Mouse (Mus musculus): ENCODE data around the gene Cenpc1.

The Cenpc1 gene

DNA sequence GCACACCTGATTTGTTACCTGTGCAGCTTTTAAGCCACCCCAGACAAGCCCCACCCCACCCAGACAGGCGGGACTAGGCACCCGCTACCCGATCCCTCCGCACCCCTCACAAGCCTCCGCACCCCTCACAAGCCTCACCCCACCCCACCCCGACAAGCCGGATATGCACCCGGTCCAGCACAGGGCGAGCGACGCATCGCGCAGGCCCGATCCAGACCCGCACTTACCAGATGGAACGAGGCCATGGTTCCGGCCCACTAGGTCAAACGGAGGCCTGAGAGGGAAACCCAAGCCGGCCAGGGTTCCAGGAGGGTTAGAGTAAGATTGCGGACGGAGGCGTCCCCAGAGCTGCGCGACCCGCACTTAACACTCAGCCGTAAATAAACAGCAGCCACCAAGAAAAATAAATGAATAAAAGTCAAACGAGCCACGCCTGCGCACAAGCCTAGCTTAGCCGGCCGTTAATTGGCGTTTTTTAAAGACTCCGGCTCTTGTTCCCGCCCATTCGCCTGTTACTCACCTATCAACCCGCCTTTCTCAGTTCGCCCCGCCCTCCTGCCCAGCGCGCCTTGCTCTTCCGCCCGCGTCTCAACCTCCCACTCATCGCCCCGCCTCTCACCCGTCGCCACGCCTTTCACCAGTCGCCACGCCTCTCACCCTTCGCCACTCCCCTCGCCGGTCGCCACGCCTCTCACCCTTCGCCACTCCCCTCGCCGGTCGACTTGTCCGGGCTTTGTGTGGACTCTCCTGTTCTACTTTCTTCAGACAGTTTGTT lies at the start of gene Cenpc1:
Cenpc1 (minus strand) TSS at position 483 of the 775 bp plus-strand sequence.
- DNase-seq (ENCODE audit: low spot score in 2 of 2), result peak; percentile 91 to 95

DNA sequence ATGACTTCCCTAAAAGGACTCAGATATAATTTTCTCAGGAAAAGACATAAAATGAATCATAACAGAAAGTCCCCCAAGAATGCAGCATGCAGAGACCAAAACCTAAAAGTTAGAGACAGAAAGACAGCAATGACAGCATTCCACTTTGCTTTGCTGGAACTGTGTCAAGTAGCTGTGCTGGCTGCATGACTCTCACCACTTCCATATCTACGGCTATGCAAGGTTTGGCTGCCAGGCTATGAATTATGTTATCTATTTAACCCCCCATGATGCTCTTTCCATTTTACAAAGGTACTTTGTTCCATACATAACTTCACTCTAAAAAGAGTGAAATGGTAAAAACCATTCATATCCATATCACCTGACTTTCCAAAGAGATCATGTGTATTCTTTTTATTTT lies 48.6 kb upstream of the Cenpc1 start:
- no peak for DNase-seq (ENCODE audit: low spot score in 2 of 2)

DNA sequence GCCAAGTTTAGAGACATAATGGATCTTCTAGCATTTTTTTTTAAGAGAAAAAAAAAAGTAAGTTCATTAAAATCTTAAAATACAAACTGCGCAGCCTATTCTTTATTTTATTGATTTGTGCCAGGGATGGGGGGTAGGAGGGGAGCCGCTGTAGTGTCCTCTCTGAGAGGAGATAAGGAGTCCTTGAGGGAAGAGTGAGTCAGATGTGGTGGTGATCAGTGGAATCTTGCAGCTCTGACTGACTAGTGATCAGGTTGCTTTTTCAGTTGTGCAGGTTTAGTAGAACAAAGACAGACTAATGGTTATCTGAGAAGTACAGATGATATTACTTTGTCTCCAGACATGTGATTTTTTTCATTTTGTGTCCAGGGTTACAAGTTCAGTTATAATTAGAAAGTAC lies 47.7 kb upstream of the Cenpc1 start:
- DNase-seq (ENCODE audit: low spot score in 2 of 2), result no peak

DNA sequence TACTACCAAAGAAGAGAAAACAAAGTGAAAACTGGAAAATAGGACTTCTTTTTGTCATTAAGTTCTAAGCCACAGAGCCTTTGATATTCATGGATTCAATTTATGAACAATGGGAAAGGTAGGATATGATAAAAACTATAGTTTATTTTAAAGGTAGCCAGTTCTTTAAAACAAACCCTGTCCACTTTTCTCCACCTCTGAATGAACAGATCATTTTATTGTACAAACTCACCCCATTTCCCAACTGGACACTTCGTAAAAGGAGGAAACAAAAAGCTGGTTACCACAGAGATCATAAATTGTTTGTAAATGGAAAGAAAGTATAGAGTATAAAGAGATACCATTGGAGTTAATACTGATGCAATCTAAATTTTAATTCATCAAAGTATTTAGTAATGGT lies 45.7 kb upstream of the Cenpc1 start:
- no peak for DNase-seq (ENCODE audit: low spot score in 2 of 2)

DNA sequence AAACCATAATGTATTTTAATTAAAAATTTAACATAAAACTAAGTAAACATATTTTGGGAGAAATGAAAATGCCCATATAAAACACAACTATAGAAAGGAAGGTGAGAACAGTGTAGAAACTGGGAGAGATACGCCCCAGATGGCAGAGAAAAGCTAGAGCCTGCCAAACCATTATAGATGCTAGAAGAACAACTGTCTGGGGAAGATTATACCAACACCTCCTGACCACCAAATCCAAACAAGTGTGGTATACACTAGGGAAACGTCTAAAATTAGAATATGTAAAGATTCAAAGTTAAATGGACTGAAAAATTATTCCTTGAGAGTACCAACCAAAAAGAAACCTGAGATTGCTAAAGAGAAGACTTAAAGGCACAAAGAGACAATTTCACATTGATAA lies 41.2 kb upstream of the Cenpc1 start:
- DNase-seq (ENCODE audit: low spot score in 2 of 2), result no peak

DNA sequence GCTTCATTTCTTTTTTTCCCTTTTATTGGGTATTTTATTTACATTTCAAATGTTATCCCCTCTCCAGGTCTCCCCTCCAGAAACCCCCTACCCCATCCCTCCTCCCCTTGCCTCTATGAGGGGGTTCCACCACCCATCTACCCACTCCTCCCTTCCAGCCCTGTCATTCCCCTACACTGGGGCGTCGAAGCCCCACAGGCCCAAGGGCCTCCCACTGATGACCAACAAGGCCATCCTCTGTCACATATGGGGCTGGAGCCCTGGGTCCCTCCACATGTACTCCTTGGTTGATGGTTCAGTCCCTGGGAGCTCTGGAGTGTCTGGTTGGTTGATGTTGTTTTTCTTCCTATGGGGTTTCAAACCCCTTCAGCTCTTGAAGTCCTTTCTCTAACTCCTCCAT lies 36.8 kb upstream of the Cenpc1 start:
- DNase-seq (ENCODE audit: low spot score in 2 of 2), result no peak

DNA sequence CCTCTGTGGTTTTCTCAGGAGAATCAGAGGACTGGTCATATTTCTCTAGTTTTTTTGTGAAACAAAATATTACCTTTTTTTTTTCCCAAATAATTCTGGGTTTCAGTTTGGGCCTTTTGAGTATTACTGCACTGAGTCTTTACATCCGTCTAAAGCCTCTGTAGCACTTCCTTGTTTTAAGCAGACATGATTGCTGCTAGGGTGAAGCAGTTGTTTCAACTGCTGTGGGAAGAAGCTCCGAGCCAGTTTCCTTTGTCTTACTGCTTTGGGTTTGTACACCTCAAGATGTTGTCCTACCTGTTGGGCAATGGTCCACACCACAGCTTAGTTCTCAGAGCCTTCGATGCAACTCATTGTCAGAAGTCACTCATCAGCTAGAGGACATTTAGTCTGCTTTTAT lies 35.2 kb upstream of the Cenpc1 start:
- no peak for DNase-seq (ENCODE audit: low spot score in 2 of 2)

DNA sequence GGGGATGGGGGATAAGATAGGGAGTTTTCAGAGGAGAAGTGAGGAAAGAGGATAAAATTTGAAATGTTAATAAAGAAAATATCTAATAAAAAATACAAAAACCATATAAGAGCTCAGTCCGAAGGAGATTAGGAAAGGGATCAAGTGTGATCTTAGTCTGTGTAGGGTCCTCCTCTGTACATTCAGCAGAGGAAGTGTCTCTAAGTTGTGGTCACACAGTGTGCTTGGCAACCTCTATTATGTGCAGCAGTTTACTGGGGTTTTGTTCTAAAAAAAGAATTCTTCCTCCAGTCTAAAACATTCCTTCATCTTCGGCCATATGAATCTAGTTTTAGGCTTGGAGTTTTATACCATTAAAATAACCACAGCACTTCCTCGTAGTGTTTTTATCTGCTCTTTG lies 33.6 kb upstream of the Cenpc1 start:
- no peak for DNase-seq (ENCODE audit: low spot score in 2 of 2)

DNA sequence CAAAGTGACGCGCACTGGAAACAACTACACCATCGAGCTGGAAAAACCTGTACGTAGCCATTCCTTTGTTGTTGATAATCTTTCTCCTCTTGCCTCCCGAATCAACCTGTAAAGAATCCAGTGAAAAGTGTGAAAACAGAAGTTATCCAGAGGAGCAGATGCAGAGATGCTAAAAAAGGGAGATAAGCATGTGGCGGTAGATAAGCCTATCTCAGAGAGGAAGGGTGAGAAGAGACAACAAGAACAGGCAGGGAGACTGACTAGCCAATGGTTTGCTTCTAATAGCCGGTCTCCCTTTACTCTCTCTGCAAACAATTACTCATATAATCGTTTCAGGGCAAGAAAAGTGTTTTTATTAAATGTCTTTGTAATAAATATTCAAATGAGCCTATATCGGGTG lies 29.4 kb upstream of the Cenpc1 start:
- no peak for DNase-seq (ENCODE audit: low spot score in 2 of 2)

DNA sequence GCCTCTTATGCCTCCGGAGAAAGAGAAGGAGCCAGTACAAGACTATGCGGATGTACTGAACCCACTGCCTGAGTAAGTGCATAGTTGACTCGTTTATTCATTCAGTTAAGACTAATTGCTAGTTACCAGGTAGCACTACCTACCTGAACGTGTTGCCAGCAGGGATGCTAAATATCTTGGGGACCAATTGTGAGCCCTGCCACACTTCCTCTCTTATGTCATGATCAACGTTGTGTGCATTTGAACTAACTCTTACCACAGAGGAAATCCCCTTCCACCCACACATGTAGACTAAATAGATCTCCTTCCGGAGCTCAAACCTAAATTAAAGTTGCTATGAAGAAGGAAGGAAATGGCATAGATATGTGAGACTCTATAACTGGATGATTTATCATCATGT lies 21.4 kb upstream of the Cenpc1 start:
- no peak for DNase-seq (ENCODE audit: low spot score in 2 of 2)

DNA sequence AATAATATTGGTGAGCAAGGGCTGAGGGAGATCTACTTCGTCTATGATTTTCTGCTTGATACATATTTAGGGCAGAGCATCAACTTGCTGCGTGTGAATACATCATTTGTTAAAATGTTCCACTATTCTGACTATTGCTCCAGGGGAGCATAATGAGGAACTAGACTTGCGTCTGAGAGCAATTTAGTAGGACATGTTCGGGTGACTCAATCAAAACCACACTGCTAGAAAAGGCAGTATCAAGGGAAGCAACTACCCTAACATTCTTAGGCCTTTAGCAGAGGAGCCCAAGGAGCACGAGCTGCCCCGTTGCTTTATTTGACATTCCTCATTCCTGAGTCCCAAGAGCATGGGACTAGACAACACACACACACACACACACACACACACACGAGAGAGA lies 19.6 kb upstream of the Cenpc1 start:
- no peak for DNase-seq (ENCODE audit: low spot score in 2 of 2)

DNA sequence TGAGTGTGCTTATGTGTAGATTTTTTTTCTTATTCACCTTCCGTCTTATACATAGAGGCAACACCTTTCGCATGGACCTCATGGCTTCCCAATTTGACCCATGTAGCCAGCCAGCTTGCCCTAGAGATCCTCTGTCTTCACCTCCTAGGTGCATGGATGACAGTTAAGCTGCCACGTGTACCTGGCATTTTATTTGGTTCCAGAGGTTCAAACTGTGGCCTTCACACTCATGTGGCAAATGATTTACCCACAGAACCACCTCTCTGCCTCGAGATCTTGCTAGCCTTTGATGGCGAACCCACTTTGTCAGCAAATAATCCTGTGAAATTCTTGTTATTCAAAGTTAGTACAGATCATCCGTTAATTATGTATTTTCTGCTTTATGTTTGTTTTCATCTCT lies 18.6 kb upstream of the Cenpc1 start:
- no peak for DNase-seq (ENCODE audit: low spot score in 2 of 2)

DNA sequence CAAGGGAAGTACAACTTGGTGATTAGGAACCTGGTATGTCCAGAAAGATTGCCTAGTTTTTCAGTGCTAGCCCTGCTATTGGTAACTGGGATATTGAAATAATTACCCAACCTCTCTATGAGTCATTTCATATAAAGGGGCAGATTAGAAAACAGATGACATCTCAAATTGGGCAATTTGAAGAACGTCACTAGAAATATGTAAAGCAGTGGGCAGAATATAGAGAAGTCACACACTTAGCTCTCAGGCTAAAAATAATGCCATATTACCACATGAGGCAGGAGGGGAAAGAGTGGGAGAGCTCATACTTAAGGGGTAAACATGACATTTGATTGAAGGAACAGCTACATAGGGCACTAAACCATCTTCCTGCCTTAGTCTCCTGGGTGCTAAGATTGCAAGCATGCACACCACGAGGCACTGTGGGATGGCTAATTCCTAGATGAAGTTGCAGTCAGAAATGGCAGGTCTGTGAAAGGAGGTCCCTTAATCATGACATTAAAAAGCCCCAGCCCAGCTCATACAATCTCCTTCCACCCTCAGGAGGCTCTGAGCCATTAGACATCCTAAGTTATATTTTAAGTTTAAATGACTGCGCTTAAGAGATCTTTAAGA lies 13.4 kb upstream of the Cenpc1 start:
- DNase-seq (ENCODE audit: low spot score in 2 of 2), result no peak

DNA sequence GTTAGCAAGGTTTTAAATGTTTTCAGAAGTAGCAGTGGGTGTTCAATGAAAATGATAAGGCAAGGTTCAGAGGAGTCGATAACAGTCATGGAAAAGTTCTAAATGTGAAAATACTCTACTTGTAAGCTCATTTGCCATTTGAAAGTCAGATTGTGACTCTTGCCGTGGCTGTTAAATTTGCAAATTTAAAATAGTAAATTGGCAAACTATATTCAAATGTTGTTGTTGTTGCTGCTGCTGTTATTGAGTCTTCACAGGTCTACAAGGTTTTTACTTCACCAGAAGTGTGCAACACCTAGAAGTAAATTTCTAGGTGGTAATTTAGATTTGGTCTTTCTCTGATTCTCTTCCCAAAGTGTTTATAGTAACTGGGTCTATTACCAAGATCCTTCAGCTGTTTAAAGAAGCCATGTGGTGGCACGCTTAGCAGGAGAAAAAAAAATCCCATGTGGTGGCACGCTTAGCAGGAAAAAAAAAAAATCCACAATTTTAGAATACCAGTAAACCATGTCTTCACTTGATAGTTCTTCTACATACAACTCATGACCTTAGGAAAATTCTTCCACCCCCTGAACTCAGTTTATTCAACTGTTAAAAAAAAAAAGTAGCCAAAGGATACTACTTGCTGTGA lies 7.5 kb upstream of the Cenpc1 start:
- no peak for DNase-seq (ENCODE audit: low spot score in 2 of 2)

DNA sequence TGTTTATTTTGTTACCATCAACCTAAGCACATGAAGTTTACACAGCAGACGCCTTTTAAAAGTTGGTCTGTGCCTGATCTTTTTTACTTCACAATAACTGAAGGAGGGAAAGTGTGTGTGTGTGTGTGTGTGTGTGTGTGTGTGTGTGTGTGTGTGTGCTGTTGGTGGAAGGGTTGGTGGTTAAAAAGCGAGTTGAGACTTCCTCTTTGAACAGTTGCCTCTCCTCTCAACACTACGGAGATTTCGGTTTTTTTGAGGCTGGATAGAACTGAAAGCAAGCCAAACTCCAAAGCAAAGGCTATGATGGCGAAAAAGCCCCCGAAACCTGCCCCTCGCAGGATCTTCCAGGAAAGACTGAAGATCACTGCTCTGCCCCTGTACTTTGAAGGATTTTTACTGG lies 6.2 kb upstream of the Cenpc1 start, which contains the start of gene Stap1:
Stap1 (plus strand) TSS at position 209 of the 400 bp plus-strand sequence.
- no peak for DNase-seq (ENCODE audit: low spot score in 2 of 2)

DNA sequence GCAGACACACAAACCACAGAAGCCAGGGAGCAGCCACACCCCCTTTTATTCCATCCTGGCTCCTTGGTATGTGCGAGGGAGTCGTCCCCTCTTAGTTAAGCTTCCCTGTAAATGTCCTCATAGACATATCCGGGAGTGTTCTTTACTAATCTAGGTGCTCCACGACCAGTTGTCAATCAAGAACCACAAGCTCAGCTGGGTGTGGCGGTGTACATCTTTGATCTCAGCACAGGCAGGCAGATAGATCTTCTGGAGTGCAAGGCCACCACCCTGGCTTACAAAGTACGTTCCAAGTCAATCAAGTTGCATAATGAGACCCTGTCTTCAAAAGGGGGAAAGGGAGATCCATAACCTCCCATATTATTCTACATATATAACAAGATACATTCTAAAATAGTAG lies 3.7 kb upstream of the Cenpc1 start:
- no peak for DNase-seq (ENCODE audit: low spot score in 2 of 2)

DNA sequence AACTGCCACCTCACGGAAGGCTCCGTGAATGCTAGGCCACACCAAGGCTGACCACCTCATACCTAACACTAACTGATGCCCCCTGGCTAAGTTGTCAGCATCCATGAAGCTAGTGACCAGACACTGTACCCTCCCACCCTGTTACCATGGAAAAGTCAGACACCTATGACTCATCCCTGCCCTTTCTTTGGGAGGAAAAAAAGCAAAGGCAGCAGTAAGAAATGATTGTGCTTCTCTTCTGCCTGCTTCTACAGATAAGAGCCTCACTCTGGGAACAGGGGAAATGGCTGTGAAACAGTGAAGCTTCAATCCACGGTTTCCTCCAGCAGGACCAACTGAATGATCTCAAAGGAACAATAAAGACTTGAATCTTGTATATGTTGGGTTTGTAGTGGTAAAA lies 3.1 kb upstream of the Cenpc1 start:
- DNase-seq (ENCODE audit: low spot score in 2 of 2), result no peak

DNA sequence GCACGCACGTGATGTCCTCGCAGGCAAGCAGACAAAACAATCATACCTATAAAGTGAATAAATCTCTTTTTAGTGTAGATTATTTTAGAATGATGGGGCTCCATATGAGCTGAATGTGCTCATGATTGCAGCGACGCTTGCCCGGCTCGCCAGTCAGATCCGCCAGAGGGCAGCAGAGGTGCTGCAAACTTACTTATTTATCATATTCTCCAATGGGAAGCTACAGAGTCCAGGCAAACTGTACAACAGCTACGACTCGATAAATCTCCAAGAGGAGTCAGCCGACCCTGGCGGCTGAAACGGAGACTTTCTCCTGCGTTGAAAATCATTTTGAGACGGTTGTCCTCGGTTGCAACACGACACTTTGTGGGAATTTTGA lies 1.2 kb upstream of the Cenpc1 start:
- peak; percentile 69 to 83 for DNase-seq (ENCODE audit: low spot score in 2 of 2)

DNA sequence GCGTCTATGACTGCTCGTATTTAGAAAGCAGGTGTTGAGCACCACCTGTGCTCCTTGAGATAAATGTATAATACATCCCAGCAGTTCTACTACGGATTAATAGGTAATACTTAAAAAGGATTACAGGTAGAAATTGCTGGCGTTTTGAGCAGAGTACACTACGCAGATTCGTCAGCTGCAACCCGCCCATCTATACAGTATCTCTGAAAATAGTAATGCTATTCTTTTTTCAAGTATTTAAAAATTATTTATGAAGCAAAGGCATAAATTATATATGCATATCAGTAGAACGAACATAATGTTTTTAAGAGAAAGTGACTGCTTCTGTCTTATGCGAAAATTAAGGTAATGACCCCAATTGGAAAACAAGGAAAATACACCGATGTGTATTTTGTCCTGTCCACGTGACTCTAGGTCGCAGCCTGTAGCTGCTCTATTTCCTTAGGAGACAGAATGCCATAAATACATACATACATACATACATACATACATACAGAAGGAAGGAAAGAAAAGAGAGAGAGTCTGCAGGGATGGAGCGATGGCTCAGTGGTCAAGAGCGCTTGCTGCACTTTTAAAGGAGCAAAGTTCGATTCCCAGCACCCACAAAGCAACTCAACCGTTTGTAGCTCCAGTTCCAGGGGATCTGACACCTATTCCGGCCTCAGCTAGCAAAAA lies 630 bp upstream of the Cenpc1 start:
- no peak for DNase-seq (ENCODE audit: low spot score in 2 of 2)

DNA sequence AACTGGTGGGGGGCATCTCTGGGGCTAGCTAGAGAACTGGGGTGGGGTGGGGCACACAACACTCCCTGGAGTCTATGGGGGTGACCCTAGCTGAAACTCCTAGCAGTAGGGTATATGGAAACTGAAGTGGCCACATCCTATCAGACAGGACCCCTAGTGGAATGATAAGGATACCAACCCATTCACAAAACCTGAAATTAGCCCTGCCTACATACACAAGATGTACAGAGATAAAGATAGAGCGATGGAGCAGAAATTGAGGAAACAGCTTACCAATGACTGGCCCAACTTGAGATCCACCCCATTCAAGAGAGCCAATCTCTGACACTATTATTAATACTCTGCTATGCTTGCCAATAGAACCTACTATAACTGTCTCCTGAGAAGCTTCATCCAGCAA lies 1.9 kb downstream of the Cenpc1 start:
- DNase-seq (ENCODE audit: low spot score in 2 of 2), result no peak

DNA sequence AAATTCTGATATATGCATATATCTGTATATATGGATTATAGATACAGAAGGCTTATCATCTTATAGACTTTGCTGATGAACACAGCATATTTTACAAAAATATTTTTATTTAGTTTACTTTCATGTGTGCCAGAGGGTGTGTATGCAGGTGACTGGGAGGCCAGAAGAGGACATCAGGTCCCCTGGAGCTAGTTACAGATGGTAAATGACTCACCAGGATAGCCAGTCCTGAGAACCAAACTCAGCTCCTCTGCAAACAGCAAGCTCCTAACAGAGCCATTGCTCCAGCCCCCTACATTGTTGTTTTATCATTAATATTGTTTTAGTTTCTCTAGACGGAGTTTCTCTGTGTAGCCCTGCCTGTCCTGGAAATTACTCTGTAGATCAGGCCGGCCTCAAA lies 35.6 kb downstream of the Cenpc1 start:
- DNase-seq (ENCODE audit: low spot score in 2 of 2), result no peak
